Mouse (Mus musculus) MEL (cell line): ENCODE data around the gene Itga2b. TPM values are rescaled to one million over a fixed set of nuclear protein-coding genes. Genes with fewer than 3 reads are reported as not detected.

ENCODE experiments used
- DNase-seq: peaks from one replicate; pipeline ENCODE4 v3.0.0; 2011; ENCODE audit warnings: low read depth, low spot score
- H3K27ac ChIP-seq: 2 replicates; pipeline ENCODE4 v1.5.1; 2012; ENCODE audit warnings: low read depth, mild to moderate bottlenecking, control low read depth, low read length, moderate library complexity; ENCODE audit not compliant: control insufficient read depth
- H3K27me3 ChIP-seq, 2 experiments: fragments of 150-350 bp in 1 of 2; sonication (generic) in 1 of 2; 2 replicates each; pipeline ENCODE4 v1.6.1; 2012; ENCODE audit warnings: low read length in 2 of 2, mild to moderate bottlenecking in 2 of 2, improper control_type of control experiment in 1 of 2, moderate library complexity in 1 of 2; ENCODE audit not compliant: insufficient read depth in 2 of 2, control insufficient read depth in 1 of 2
- H3K36me3 ChIP-seq, 2 experiments: 2 replicates each; pipeline ENCODE4 v1.6.1; 2012 to 2014; ENCODE audit warnings: low read length in 2 of 2, improper control_type of control experiment in 1 of 2, inconsistent platforms in 1 of 2, mild to moderate bottlenecking in 1 of 2; ENCODE audit not compliant: insufficient read depth in 2 of 2, control insufficient read depth in 1 of 2
- H3K4me1 ChIP-seq, 2 experiments: fragments of 150-350 bp in 1 of 2; sonication (generic) in 1 of 2; 2 replicates each; pipeline ENCODE4 v1.6.1; 2012; ENCODE audit warnings: low read length in 2 of 2, improper control_type of control experiment in 1 of 2, mild to moderate bottlenecking in 1 of 2; ENCODE audit not compliant: insufficient read depth in 2 of 2, control insufficient read depth in 1 of 2
- H3K4me3 ChIP-seq, 2 experiments: fragments of 150-350 bp in 1 of 2; sonication (generic) in 1 of 2; 2 replicates each; pipeline ENCODE4 v1.5.1; 2012; ENCODE audit warnings: low read depth in 2 of 2, low read length in 2 of 2, mild to moderate bottlenecking in 2 of 2, moderate library complexity in 2 of 2, control low read depth in 1 of 2, improper control_type of control experiment in 1 of 2; ENCODE audit not compliant: control insufficient read depth in 1 of 2, insufficient read depth in 1 of 2
- H3K79me2 ChIP-seq: 2 replicates; pipeline ENCODE4 v1.6.1; 2012; ENCODE audit warnings: mild to moderate bottlenecking, low read length, moderate library complexity; ENCODE audit not compliant: control insufficient read depth, poor library complexity, insufficient read depth
- H3K9ac ChIP-seq: 2 replicates; pipeline ENCODE4 v1.6.1; 2012; ENCODE audit warnings: low read depth, mild to moderate bottlenecking, control low read depth, low read length, moderate library complexity; ENCODE audit not compliant: control insufficient read depth, poor library complexity, severe bottlenecking
- H3K9me3 ChIP-seq: fragments of 150-350 bp; sonication (generic); replicated peaks from 2 replicates; pipeline ENCODE4 v1.6.1; 2012; ENCODE audit warnings: mild to moderate bottlenecking, low read length, improper control_type of control experiment, moderate library complexity; ENCODE audit not compliant: insufficient read depth
- ELF1 ChIP-seq: IDR thresholded peaks from 2 replicates; pipeline ENCODE4 v1.6.1; 2014; ENCODE audit warnings: low read depth, mild to moderate bottlenecking, inconsistent platforms, low read length, improper control_type of control experiment, moderate library complexity
- EP300 ChIP-seq, 2 experiments: IDR thresholded peaks; 2 replicates each; pipeline ENCODE4 v1.6.1; 2011; ENCODE audit warnings: improper control_type of control experiment in 2 of 2, low read length in 2 of 2, low read depth in 1 of 2, mild to moderate bottlenecking in 1 of 2
- GABPA ChIP-seq: IDR thresholded peaks from 2 replicates; pipeline ENCODE4 v1.6.1; 2012; ENCODE audit warnings: low read depth, mild to moderate bottlenecking, inconsistent platforms, low read length, improper control_type of control experiment, moderate library complexity
- HCFC1 ChIP-seq: IDR thresholded peaks from 2 replicates; pipeline ENCODE4 v1.6.1; 2012; ENCODE audit warnings: low read depth, mild to moderate bottlenecking, inconsistent platforms, low read length, improper control_type of control experiment, moderate library complexity
- JUND ChIP-seq: IDR thresholded peaks from 2 replicates; pipeline ENCODE4 v1.6.1; 2011; ENCODE audit warnings: low read depth, mild to moderate bottlenecking, improper control_type of control experiment, low read length
- MEF2A ChIP-seq: IDR thresholded peaks from 2 replicates; pipeline ENCODE4 v1.6.1; 2014; ENCODE audit warnings: low read depth, mild to moderate bottlenecking, inconsistent platforms, low read length, improper control_type of control experiment; ENCODE audit not compliant: poor library complexity, insufficient replicate concordance, severe bottlenecking; ENCODE audit errors: extremely low read depth
- MYB ChIP-seq: IDR thresholded peaks from 2 replicates; pipeline ENCODE4 v1.6.1; 2011; ENCODE audit warnings: mild to moderate bottlenecking, low read depth, low read length, improper control_type of control experiment
- POLR2A ChIP-seq, 2 experiments: IDR thresholded peaks; 2 replicates each; pipeline ENCODE4 v1.6.1; 2011 to 2012; ENCODE audit warnings: low read length in 2 of 2, mild to moderate bottlenecking in 2 of 2, control low read depth in 1 of 2, improper control_type of control experiment in 1 of 2, low read depth in 1 of 2, moderate library complexity in 1 of 2; ENCODE audit not compliant: control insufficient read depth in 1 of 2, insufficient read depth in 1 of 2, poor library complexity in 1 of 2
- RAD21 ChIP-seq: IDR thresholded peaks from 2 replicates; pipeline ENCODE4 v1.6.1; 2011; ENCODE audit warnings: mild to moderate bottlenecking, low read depth, low read length, improper control_type of control experiment
- SMC3 ChIP-seq: IDR thresholded peaks from 2 replicates; pipeline ENCODE4 v1.6.1; 2011; ENCODE audit warnings: low read depth, low read length, improper control_type of control experiment
- ZC3H11A ChIP-seq: IDR thresholded peaks from 2 replicates; pipeline ENCODE4 v1.6.1; 2012; ENCODE audit warnings: low read depth, mild to moderate bottlenecking, inconsistent platforms, low read length, improper control_type of control experiment
- ZMIZ1 ChIP-seq: IDR thresholded peaks from 2 replicates; pipeline ENCODE4 v1.6.1; 2012; ENCODE audit warnings: low read depth, mild to moderate bottlenecking, inconsistent platforms, low read length, improper control_type of control experiment, moderate library complexity
- polyA plus RNA-seq, 2 experiments: library from polyadenylated mRNA; stranded (reverse) in 1 of 2; unstranded in 1 of 2; fragments of >175 nt in 1 of 2; fragments of >200 nt in 1 of 2; gene quantifications; 2 replicates each; pipeline versions ENCODE4 v1.2.1 to v1.2.4; 2012; ENCODE audit warnings: low replicate concordance in 2 of 2, low read depth in 1 of 2; ENCODE audit not compliant: insufficient read length in 2 of 2, insufficient read depth in 1 of 2, missing spikeins in 1 of 2
- total RNA-seq: library from RNA; depleted of rRNA; stranded (reverse); fragments of 300-350 nt; gene quantifications from 2 replicates; pipeline ENCODE4 v1.2.3, GENCODE M21; 2012

Gene Itga2b
- total and polyA plus RNA-seq, 3 experiments, result 10.7 to 55.7 TPM; not detected in 1

DNA sequence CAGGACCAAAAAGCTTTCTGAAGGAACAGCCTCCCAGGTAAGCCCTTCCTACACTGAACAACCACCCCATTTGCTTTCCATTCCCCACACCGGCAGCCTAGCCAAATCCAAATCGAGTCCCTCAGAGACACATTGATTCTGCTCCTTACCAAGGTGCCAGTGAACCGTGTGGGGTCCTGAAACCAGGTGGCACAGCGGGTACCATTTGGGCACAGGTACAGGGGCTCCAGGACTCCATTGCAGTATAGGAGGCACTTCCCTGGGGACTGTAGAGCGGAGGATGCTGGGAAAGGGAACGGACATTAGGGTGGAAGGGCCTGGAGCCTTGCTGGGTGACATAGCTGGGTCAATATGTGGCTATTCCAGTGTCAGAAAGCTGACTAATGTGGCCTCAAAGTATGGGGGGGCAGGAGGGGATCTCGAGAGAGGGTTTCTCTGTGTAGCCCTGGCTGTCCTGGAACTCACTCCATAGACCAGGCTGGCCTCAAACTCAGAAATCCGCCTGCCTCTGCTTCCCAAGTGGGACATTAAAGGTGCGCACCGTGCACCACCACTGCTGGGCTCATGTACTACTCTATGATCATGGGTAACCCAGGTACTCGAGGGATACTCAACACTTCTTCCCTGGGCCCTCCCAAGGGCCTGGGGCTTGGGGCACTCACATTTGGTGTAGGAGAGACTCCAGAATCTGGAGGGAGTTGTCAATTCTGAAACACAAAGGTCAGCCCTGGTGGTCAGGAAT, 64.2 kb downstream of the Itga2b start:
- TF ChIP-seq POLR2A (IDR thresholded peaks at IDR 0.05; ENCODE audit: control insufficient read depth in 1 of 2, insufficient read depth in 1 of 2, low read depth in 1 of 2, low read length in 2 of 2, poor library complexity in 1 of 2) (no peak), JUND (no peak), ELF1 (no peak), ZMIZ1 (no peak), EP300 (IDR thresholded peaks at IDR 0.05; ENCODE audit: low read depth in 1 of 2, low read length in 2 of 2) (no peak)
- Histone ChIP-seq H3K27me3 (no peaks in the 10 kb centered on the region), H3K4me3 (no peak overlapping the region), H3K9me3 (no peaks in the 10 kb centered on the region), H3K27ac (no peak overlapping the region), H3K4me1 (peaks cover 6 to 14% of the 10 kb centered on the region in 2 experiments), H3K9ac (peak overlapping the region; percentile 87; the same call in 1 of the 2 replicates), H3K36me3 (peaks cover 0 to 14% of the 10 kb centered on the region in 2 experiments; a peak in 2 of 4 replicates), H3K79me2 (peaks cover 19% of the 10 kb centered on the region)
- DNase-seq, result no peak

DNA sequence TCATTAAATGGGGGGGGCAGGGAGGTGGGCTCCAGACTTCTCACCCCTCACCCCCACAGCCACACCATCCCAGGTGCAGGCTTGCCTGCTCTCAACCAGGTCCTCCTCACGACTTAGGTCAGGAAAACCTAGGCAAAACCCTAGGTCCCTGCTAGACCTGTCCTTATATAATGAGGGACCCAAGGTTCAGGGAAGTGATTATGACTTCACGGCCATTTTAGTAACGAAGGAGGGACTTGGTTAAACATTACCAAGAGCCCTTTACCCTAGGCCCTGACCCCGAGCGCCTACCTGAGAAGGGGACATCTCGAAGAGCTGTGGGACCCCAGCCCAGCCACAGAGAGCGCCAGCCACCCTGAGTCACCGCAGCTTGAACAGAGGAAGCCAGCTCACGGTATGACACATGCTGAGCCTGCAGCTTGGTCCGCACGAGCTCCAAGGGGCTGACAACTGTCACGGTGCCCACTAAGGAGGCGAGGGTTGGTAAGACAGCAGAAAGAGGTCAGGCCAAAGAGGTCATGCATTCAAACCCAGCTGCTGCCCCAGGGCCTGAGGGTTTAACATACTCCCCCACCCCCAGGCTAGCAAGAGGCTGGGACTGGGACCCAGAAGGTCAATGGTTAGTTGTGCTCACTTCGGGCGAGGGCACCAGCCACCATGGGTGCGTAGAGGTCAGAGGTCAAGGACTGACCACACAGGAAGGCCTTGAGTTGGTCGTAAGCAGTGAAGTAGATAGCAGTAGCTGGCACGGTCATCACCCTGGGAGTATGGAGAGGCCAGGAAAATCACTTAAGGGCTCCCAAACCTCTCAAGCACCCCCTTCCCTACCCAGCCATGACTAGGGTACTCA, 65.5 kb downstream of the Itga2b start:
- Histone ChIP-seq H3K4me3 (no peak overlapping the region), H3K4me1 (peaks cover 2 to 9% of the 10 kb centered on the region in 2 experiments), H3K9ac (no peak overlapping the region), H3K27me3 (no peaks in the 10 kb centered on the region), H3K27ac (no peak overlapping the region), H3K9me3 (no peaks in the 10 kb centered on the region), H3K79me2 (peaks cover 19% of the 10 kb centered on the region), H3K36me3 (peaks cover 0 to 8% of the 10 kb centered on the region in 2 experiments; a peak in 2 of 4 replicates)
- TF ChIP-seq MEF2A, result no peak
- TF ChIP-seq ZC3H11A, result no peak
- no peak for TF ChIP-seq MYB
- TF ChIP-seq SMC3, result no peak
- TF ChIP-seq GABPA, result no peak
- TF ChIP-seq RAD21, result no peak
- TF ChIP-seq HCFC1, result no peak
- DNase-seq, result no peak
